Mouse (Mus musculus): ENCODE measurements around the gene Psmc1. TPM values are rescaled to one million over a fixed set of nuclear protein-coding genes. Genes with fewer than 3 reads are reported as not detected.

Gene Psmc1
- polyA plus RNA-seq, 1 experiment from 2014 or later = 155 TPM

DNA sequence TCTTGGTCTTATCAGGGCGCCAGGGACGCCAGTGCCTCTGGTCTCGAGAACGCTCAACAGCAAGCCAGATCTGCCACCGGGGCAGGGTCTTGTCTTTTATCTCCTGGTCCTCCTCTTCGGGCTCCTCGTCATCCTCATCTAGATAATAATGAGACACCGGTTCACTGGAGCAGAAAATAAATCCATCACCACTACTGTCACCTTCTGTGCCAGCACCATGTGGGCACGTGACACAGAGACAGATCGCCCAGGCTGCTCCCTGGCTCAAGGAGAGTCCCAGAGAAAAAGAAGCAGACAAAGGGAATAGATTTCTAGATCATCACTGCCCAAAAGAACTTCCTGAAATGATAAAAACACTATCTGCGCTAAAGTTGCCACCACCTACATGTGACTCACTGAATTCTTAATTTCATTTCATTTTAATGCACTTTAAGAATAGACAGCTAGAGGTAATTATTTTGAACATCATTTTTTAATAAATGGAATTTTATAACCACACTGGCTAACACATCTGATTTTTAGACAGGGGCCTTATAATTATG lies 24.5 kb downstream of the Psmc1 start:
- Histone ChIP-seq H3K27me3 (replicated peaks; ENCODE audit: control insufficient read depth, insufficient read depth, low read length) (no peaks in the 10 kb centered on the region), H3K27ac (ENCODE audit: low read depth, low read length) (no peak overlapping the region), H3K36me3 (ENCODE audit: control insufficient read depth, insufficient read depth) (peaks cover 90% of the 10 kb centered on the region), H3K9me3 (ENCODE audit: control insufficient read depth) (no peaks in the 10 kb centered on the region), H3K4me3 (ENCODE audit: low read depth, low read length) (no peak overlapping the region), H3K4me2 (replicated peaks; ENCODE audit: low read depth) (no peak overlapping the region), H3K9ac (ENCODE audit: low read depth, low read length) (no peak overlapping the region), H3K4me1 (replicated peaks; ENCODE audit: control insufficient read depth, insufficient read depth, low read length) (no peaks in the 10 kb centered on the region)
- WGBS = 92% methylated on average over 11 of the region's 11 CpGs
- no peak for TF ChIP-seq CTCF (IDR thresholded peaks at IDR 0.05; ENCODE audit: low read depth)
- ATAC-seq = no peak

DNA sequence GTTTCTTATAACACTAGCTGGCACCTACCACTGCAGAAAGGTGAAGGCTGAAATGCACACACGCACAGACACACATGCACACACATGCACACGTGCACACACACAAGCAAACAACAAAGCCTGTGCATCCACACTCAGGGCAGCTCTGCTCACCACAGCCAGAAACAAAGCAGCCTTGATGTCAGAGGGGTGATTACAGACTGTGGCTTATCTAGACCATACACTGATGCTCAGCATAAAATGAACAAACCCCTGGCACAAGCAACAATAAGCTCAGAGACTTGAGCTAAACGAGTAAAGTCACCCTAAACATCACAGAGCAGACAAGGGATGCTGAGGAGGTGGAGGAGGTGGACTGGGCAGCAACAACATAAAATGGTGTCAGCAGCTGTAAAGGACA lies 25.2 kb downstream of the Psmc1 start:
- Histone ChIP-seq H3K27me3 (replicated peaks; ENCODE audit: control insufficient read depth, insufficient read depth, low read length) (no peaks in the 10 kb centered on the region), H3K36me3 (ENCODE audit: control insufficient read depth, insufficient read depth) (peaks cover 92% of the 10 kb centered on the region), H3K27ac (ENCODE audit: low read depth, low read length) (no peak overlapping the region), H3K9me3 (ENCODE audit: control insufficient read depth) (no peaks in the 10 kb centered on the region), H3K4me3 (ENCODE audit: low read depth, low read length) (no peak overlapping the region), H3K4me2 (replicated peaks; ENCODE audit: low read depth) (no peak overlapping the region), H3K4me1 (replicated peaks; ENCODE audit: control insufficient read depth, insufficient read depth, low read length) (no peaks in the 10 kb centered on the region), H3K9ac (ENCODE audit: low read depth, low read length) (no peak overlapping the region)
- no peak for ATAC-seq
- WGBS = 90% methylated on average over 3 of the region's 3 CpGs
- no peak for TF ChIP-seq CTCF (IDR thresholded peaks at IDR 0.05; ENCODE audit: low read depth)

DNA sequence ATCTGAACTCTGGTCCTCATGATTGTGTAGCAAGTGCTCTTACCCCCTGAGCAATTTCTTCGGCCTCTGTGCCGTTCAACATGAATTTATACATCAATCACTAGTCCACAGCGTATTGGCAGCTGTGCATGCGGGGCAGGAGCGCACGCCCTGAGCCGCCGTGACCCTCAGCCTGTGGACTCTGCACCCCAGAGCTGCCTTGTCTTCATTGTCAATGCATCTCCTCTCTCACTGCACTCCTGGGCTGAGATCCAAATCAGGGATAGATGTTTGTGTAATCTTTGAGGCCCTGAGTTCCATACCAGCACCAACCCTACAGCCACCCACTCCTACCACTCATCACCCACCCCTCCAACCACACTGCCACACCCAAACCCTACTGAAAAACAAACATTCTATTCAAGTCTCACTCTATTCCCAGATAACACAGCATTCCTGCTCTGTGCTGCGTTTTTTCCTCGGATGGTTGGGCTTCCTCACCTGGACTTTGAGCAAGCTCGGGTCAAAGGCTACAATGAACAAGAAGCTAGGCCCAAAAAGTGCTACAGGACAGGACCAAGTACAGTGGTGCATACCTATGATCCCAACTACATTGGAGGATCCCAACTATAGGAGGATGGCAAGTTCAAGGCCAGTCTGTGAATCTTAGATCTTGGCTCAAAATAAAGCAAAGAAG lies 33.0 kb downstream of the Psmc1 start:
- Histone ChIP-seq H3K9ac (ENCODE audit: low read depth, low read length) (no peak overlapping the region), H3K36me3 (ENCODE audit: control insufficient read depth, insufficient read depth) (peaks cover 87% of the 10 kb centered on the region), H3K4me3 (ENCODE audit: low read depth, low read length) (no peak overlapping the region), H3K9me3 (ENCODE audit: control insufficient read depth) (no peaks in the 10 kb centered on the region), H3K4me2 (replicated peaks; ENCODE audit: low read depth) (no peak overlapping the region), H3K27me3 (replicated peaks; ENCODE audit: control insufficient read depth, insufficient read depth, low read length) (no peaks in the 10 kb centered on the region), H3K4me1 (replicated peaks; ENCODE audit: control insufficient read depth, insufficient read depth, low read length) (no peaks in the 10 kb centered on the region), H3K27ac (ENCODE audit: low read depth, low read length) (0 out of 2 replicates have a peak overlapping the region, but pooled peaks have one; percentile 21)
- no peak for TF ChIP-seq CTCF (IDR thresholded peaks at IDR 0.05; ENCODE audit: low read depth)
- WGBS = 51% methylated on average over 11 of the region's 11 CpGs
- peak; percentile 70 for ATAC-seq

DNA sequence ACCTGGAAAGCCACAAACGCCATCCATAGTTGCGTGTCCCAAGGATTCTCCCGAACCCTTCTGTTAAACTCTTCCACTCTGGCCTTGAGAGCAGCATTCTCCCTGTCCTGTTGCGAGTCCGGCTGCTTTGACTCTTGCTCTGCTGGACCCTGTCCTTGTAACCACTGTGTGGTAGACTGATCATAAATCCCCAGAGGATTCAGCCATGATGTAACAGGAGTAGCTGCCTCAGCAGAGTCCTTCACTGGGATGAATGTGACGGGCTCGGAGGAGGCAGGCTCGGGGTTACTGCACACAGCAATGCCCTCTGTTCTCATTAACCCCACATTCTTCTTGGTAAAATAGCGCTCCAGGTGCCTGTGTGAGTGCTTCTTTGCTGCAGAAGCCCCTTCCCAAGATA lies 33.8 kb downstream of the Psmc1 start:
- H3K4me2 ChIP-seq (replicated peaks; ENCODE audit: low read depth) = no peak overlapping the region
- TF ChIP-seq CTCF (IDR thresholded peaks at IDR 0.05; ENCODE audit: low read depth) = no peak
- H3K27ac ChIP-seq (ENCODE audit: low read depth, low read length) = no peak overlapping the region
- no peak for ATAC-seq
- H3K9me3 ChIP-seq (ENCODE audit: control insufficient read depth) = no peaks in the 10 kb centered on the region
- WGBS = 93% methylated on average over 9 of the region's 9 CpGs
- H3K36me3 ChIP-seq (ENCODE audit: control insufficient read depth, insufficient read depth) = peaks cover 87% of the 10 kb centered on the region
- H3K27me3 ChIP-seq (replicated peaks; ENCODE audit: control insufficient read depth, insufficient read depth, low read length) = no peaks in the 10 kb centered on the region
- no peak overlapping the region for H3K4me3 ChIP-seq (ENCODE audit: low read depth, low read length)
- no peak overlapping the region for H3K9ac ChIP-seq (ENCODE audit: low read depth, low read length)
- H3K4me1 ChIP-seq (replicated peaks; ENCODE audit: control insufficient read depth, insufficient read depth, low read length) = no peaks in the 10 kb centered on the region

DNA sequence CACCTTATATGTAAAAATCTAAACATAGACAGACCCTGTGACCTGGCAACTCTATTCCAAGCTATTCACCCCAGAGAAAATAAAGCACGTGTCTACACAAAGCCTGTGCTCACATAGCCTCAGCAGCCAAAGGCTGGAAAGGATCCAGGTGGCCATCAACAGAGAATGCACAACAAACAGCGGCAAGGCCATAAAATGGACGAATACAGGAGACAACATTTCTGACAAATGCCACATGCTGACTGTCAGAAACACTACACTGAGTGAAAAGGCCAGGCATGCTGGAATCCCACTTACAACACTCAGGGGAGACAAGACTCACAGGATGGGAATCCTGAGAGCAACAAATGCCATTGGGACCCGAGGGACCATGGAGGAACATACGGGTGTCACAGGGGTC lies 34.3 kb downstream of the Psmc1 start:
- H3K27ac ChIP-seq (ENCODE audit: low read depth, low read length) = no peak overlapping the region
- H3K9me3 ChIP-seq (ENCODE audit: control insufficient read depth) = no peaks in the 10 kb centered on the region
- WGBS = 81% methylated on average over 5 of the region's 5 CpGs
- no peak for TF ChIP-seq CTCF (IDR thresholded peaks at IDR 0.05; ENCODE audit: low read depth)
- no peak overlapping the region for H3K9ac ChIP-seq (ENCODE audit: low read depth, low read length)
- ATAC-seq = no peak
- peaks cover 87% of the 10 kb centered on the region for H3K36me3 ChIP-seq (ENCODE audit: control insufficient read depth, insufficient read depth)
- H3K27me3 ChIP-seq (replicated peaks; ENCODE audit: control insufficient read depth, insufficient read depth, low read length) = no peaks in the 10 kb centered on the region
- H3K4me3 ChIP-seq (ENCODE audit: low read depth, low read length) = no peak overlapping the region
- H3K4me1 ChIP-seq (replicated peaks; ENCODE audit: control insufficient read depth, insufficient read depth, low read length) = no peaks in the 10 kb centered on the region
- no peak overlapping the region for H3K4me2 ChIP-seq (replicated peaks; ENCODE audit: low read depth)

DNA sequence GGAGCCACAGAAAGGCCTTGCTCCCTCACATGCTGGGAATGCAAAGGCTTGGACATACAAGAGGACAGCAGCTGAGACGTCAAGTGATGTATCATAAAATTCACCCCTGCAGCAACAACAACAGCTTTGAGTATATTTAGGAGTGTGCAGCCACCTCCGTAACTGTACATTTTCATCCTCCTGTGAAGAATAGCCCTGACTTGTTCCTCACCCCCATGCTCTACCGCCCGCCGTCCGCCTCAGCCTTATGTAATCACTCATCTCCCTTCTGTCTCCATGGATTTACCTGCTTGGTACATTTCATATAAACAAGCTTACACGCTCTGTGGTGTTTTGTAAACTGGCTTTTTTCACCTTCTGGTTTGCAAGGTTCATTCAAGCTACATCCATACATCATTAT lies 42.5 kb downstream of the Psmc1 start:
- no peak overlapping the region for H3K4me3 ChIP-seq (ENCODE audit: low read depth, low read length)
- H3K27me3 ChIP-seq (replicated peaks; ENCODE audit: control insufficient read depth, insufficient read depth, low read length) = no peaks in the 10 kb centered on the region
- TF ChIP-seq CTCF (IDR thresholded peaks at IDR 0.05; ENCODE audit: low read depth) = no peak
- 88% methylated on average over 7 of the region's 7 CpGs for WGBS
- no peaks in the 10 kb centered on the region for H3K4me1 ChIP-seq (replicated peaks; ENCODE audit: control insufficient read depth, insufficient read depth, low read length)
- H3K27ac ChIP-seq (ENCODE audit: low read depth, low read length) = no peak overlapping the region
- H3K4me2 ChIP-seq (replicated peaks; ENCODE audit: low read depth) = no peak overlapping the region
- H3K9me3 ChIP-seq (ENCODE audit: control insufficient read depth) = no peaks in the 10 kb centered on the region
- H3K9ac ChIP-seq (ENCODE audit: low read depth, low read length) = no peak overlapping the region
- ATAC-seq = no peak
- peaks cover 36% of the 10 kb centered on the region for H3K36me3 ChIP-seq (ENCODE audit: control insufficient read depth, insufficient read depth)

Data from intestine, postnatal 0 days (tissue).